Mouse (Mus musculus) WW6 (cell line): ENCODE measurements around the gene Arnt2.

Source experiments
- DNase-seq: peaks from one replicate; pipeline ENCODE4 v3.0.0-alpha.2; 2013; ENCODE audit warnings: low read depth, low spot score

The Arnt2 gene

DNA sequence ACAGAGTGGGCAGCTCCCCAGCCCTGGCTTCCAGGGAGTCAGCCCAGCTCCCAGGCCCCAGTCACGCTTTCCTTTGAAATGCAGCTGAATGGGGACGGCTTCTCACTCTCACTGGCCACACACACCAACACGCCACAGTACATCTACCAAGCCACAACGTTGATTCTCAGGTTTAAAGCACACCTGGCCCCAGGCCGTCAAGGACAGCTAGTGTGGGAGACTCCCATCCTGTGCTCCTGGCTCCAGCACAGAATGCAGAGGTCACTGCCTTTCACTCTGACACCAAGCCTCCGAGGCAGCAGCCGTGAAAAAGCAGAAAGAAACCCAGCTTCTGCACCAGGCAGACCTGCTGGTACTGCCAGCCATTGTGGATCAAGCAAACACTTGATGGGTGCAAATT lies 160.6 kb downstream of the Arnt2 start:
- no peak for DNase-seq

DNA sequence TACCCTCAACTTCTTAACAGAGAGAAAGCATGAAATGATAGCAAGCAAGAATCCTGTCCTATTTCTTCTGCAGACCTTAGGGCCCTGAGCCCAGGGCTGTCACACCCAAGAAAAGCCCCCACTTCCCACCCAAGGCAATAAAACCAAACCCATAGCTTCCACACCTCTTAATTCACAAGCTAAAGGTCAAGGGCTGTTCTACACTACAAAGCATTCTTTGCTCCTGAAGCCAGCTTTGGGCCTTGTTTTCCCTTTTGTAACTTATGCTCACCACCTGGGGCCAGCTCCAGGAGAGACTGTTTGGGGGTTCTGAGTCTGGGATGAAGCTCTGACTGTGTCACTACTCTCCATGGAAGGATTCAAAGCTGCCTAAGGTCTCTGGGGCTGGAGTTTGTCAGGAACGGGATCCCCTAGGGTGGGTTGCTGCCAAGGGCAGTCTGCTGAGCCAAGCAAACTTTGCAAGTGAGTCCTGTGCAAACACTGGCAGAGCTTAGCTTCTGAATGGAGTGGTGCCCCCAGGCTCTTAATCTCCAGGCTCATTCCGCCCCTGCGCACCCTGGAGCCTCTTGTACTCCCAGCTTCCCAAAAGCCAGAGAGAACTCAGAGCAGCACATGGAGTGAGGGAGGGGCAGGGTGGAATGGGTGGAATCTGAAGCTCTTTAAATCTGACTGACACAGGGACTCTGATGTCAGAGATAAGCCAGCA lies 161.9 kb downstream of the Arnt2 start:
- peak; percentile 45 for DNase-seq

GRCm38 (mm10) chr7:84246878-84247277 lies 163.1 kb downstream of the Arnt2 start:
- no peak for DNase-seq

- DNase-seq, result no peak
These were observed 163.9 kb downstream of the Arnt2 start for GRCm38 (mm10) chr7:84246093-84246492.

- DNase-seq, result no peak
These were observed 169.6 kb downstream of the Arnt2 start for GRCm38 (mm10) chr7:84240406-84240805.

GRCm38 (mm10) chr7:84237655-84238054 lies 172.3 kb downstream of the Arnt2 start:
- DNase-seq, result no peak

GRCm38 (mm10) chr7:84231396-84231795 lies 178.6 kb downstream of the Arnt2 start:
- no peak for DNase-seq

GRCm38 (mm10) chr7:84227652-84228051 lies 182.3 kb downstream of the Arnt2 start:
- no peak for DNase-seq

GRCm38 (mm10) chr7:84226909-84227308 lies 183.1 kb downstream of the Arnt2 start:
- DNase-seq, result no peak

- no peak for DNase-seq
These were observed 197.9 kb downstream of the Arnt2 start for GRCm38 (mm10) chr7:84212112-84212511.

GRCm38 (mm10) chr7:84210585-84211291 lies 199.2 kb downstream of the Arnt2 start:
- no peak for DNase-seq

DNA sequence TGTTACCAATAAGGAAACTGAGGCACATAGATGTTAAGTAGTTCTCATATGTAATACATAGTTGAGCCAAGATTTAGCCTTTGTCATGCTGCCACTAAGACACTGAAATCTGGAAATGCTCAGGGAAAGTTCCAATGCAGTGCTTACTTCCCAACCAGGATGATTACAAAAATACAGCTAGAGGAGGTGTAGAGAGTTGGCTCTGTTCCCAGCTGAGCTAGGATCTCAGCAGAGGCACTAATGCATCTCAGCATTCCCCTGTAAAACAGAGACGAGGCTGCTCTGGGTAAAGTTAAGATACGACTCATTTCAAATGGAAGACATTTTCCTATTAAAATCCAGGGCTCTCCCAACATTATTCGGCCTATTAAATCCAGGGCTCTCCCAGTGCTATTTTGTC lies 206.0 kb downstream of the Arnt2 start:
- DNase-seq, result no peak

- no peak for DNase-seq
These were observed 208.6 kb downstream of the Arnt2 start for GRCm38 (mm10) chr7:84201151-84202068.

DNA sequence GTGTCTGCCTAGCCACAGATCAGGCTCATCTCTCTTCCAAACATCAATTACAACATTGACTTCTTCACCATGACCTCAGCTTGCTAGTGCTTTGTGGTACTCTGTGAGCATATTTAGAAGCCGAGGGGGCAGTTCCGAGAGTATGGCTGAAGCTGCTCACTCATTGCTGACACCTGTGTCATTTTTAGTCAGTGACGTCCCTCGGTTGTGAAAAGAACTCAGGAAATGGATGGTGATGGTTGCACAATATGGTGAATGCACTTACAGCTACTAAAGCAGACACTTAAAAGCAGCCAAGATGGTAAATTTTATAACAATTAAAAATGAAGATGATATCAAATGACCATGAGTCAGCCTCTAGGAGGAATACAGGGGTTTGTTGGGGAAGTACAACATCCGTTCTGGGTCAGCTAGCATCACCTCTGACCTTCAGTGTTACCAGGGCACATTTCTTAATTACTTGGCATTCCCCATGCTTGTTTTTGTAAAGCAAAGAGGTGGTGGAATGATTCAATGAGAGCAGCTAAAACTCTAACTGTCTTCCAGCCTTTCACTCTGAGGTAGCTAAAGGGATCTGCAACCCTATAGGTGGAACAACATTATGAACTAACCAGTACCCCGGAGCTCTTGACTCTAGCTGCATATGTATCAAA lies 212.6 kb downstream of the Arnt2 start:
- no peak for DNase-seq
